Mouse (Mus musculus) hindbrain, embryonic 10.5 days (tissue): Measurements from ENCODE around the gene Ddx60. TPM values are rescaled to one million over a fixed set of nuclear protein-coding genes. Genes with fewer than 3 reads are reported as not detected.

Experiments used
- DNase-seq: peaks from one replicate; pipeline ENCODE4 v3.0.0-alpha.2; 2017; ENCODE audit warnings: low spot score
- H3K27ac ChIP-seq: fragments of 300-500 bp; sonication (generic); 2 replicates; pipeline ENCODE4 v1.5.1; 2016; ENCODE audit warnings: mild to moderate bottlenecking, moderate library complexity
- H3K27me3 ChIP-seq: fragments of 300-500 bp; sonication (generic); 2 replicates; pipeline ENCODE4 v1.6.1; 2016; ENCODE audit warnings: mild to moderate bottlenecking; ENCODE audit not compliant: poor library complexity, insufficient read depth, severe bottlenecking
- H3K36me3 ChIP-seq: fragments of 300-500 bp; sonication (generic); 2 replicates; pipeline ENCODE4 v1.6.1; 2016; ENCODE audit warnings: mild to moderate bottlenecking, moderate library complexity
- H3K4me1 ChIP-seq: fragments of 300-500 bp; sonication (generic); replicated peaks from 2 replicates; pipeline ENCODE4 v1.6.1; 2016; ENCODE audit warnings: mild to moderate bottlenecking
- H3K4me3 ChIP-seq: fragments of 300-500 bp; sonication (generic); 2 replicates; pipeline ENCODE4 v1.5.1; 2016; ENCODE audit warnings: mild to moderate bottlenecking, moderate library complexity
- H3K9me3 ChIP-seq: fragments of 300-500 bp; sonication (generic); 2 replicates; pipeline ENCODE4 v1.6.1; 2016; ENCODE audit warnings: mild to moderate bottlenecking, moderate library complexity
- WGBS: fragments of 180-500 bp; shearing (Covaris S2); methylation state at CpG from one replicate; pipeline ENCODE4 v1.1.7; 2016; 5-methylcytosine and 5-hydroxymethylcytosine counted together
- polyA plus RNA-seq: library from polyadenylated mRNA; unstranded; fragments of >200 nt; fragmentation: Nextera tagmentation; extraction: Ambion mirVana; gene quantifications from 2 replicates; pipeline ENCODE4 v1.2.1, GENCODE M21; 2016

Gene Ddx60
- polyA plus RNA-seq, 1 experiment from 2014 or later, result 0.12 TPM

DNA sequence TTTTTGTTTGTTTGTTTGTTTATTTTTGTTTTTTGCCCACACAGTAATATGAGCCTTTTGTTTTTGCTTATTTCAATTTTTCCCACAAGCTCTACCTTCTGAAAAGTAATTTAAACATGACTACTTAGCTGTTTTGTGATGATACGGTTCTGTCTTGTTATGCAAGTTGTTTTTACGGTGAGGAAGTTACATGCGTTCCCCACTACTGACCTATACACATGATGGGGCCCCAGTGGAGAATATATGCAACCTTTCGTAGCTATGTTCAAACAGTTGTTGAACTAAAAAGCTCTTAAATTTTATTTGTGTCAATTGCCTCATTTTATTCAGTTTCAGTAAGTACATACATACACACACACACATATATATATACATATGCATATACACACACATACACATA is 86.7 kb downstream of the Ddx60 start:
- H3K4me1 ChIP-seq, result no peaks in the 10 kb centered on the region
- no peaks in the 10 kb centered on the region for H3K36me3 ChIP-seq
- H3K27me3 ChIP-seq, result no peaks in the 10 kb centered on the region
- H3K9me3 ChIP-seq, result no peaks in the 10 kb centered on the region
- no peak overlapping the region for H3K27ac ChIP-seq
- no peak for DNase-seq
- WGBS, result 93% methylated on average over 4 of the region's 4 CpGs
- H3K4me3 ChIP-seq, result no peak overlapping the region

DNA sequence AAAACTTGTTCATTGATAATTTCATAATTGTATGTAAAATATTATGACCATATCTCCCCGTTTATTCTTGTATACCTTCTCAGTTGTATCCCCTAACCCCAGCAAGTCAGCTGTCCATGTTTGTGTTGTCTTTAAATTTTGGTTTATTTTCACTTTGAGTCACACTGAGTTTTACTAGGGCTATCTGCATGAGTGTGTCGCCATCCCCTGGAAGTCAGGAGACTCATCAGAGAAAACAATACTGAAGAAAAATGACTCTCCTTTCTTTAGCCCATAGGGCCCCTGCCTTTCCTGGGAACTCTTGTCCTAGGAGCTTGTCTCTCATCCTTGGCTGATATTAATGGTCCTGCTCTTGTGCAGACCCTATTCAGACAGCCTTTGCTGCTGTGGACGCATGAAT is 106.5 kb downstream of the Ddx60 start:
- Histone ChIP-seq H3K4me1 (no peaks in the 10 kb centered on the region), H3K27ac (no peak overlapping the region), H3K4me3 (no peak overlapping the region), H3K36me3 (no peaks in the 10 kb centered on the region), H3K27me3 (no peaks in the 10 kb centered on the region), H3K9me3 (no peaks in the 10 kb centered on the region)
- DNase-seq, result no peak
- 76% methylated on average over 3 of the region's 3 CpGs for whole genome bisulfite sequencing

DNA sequence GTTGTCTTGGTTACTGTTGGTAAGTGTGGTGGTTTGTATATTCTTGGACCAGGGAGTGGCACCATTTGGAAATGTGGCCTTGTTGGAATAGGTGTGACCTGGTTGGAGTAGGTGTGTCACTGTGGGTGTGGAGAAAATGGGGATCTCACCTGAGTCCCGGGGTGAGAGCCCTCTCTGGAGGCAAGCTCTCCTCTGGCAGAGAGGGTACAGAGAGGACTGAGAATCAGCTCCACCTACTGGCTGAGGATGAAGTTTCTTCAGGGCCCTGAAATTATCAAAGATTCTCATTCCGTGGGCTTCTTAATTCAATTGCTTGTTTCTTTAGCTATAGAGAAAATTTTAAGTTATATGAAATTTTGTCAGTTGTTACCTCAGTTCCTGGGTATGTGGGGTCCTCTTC is 118.9 kb downstream of the Ddx60 start:
- H3K36me3 ChIP-seq, result no peaks in the 10 kb centered on the region
- H3K27ac ChIP-seq, result no peak overlapping the region
- 57% methylated on average over 2 of the region's 2 CpGs for WGBS
- DNase-seq, result no peak
- no peaks in the 10 kb centered on the region for H3K27me3 ChIP-seq
- no peaks in the 10 kb centered on the region for H3K9me3 ChIP-seq
- H3K4me1 ChIP-seq, result no peaks in the 10 kb centered on the region
- H3K4me3 ChIP-seq, result no peak overlapping the region

DNA sequence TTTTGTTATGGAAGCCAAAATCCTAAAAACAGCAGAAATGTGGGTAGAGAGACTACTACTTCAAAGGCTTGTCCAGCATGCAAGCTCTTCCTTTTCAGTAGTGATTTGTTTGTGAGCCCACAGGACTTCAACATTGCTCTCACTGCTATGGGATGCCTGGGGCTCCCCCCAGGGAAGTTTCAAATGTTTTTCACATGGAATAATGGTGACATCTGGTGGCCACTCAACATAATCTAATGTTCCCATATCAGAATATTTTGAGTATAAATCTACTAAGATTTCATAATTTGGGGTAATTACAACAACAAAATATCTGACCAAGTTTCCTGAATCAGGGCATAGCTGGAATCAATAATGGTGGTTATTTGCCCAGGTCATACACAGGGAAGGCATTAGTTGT is 132.5 kb downstream of the Ddx60 start:
- Histone ChIP-seq H3K9me3 (no peaks in the 10 kb centered on the region), H3K27me3 (no peaks in the 10 kb centered on the region), H3K27ac (no peak overlapping the region), H3K36me3 (no peaks in the 10 kb centered on the region), H3K4me3 (no peak overlapping the region), H3K4me1 (no peaks in the 10 kb centered on the region)
- DNase-seq, result no peak

DNA sequence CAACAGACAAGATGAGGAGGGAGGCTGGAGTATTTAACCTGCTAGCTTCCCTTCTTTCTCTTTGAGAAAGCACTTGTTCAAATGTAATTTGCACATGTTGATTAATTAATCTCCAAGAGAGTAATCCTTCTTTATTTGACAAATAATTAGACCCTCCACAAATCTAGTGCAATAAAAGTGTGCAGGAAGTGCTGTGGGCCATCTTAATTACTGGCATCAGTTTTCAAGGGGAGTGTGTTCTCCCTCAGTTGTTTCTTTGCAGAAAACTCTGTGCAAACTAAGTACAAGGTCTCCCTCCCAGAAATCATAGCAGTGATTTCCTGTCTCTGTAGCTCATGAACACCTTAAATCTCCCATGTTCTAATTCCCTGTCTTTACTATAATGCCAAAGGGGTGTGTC is 140.4 kb downstream of the Ddx60 start:
- Histone ChIP-seq H3K9me3 (no peaks in the 10 kb centered on the region), H3K27me3 (no peaks in the 10 kb centered on the region), H3K36me3 (no peaks in the 10 kb centered on the region), H3K4me3 (no peak overlapping the region), H3K4me1 (no peaks in the 10 kb centered on the region), H3K27ac (no peak overlapping the region)
- no peak for DNase-seq

DNA sequence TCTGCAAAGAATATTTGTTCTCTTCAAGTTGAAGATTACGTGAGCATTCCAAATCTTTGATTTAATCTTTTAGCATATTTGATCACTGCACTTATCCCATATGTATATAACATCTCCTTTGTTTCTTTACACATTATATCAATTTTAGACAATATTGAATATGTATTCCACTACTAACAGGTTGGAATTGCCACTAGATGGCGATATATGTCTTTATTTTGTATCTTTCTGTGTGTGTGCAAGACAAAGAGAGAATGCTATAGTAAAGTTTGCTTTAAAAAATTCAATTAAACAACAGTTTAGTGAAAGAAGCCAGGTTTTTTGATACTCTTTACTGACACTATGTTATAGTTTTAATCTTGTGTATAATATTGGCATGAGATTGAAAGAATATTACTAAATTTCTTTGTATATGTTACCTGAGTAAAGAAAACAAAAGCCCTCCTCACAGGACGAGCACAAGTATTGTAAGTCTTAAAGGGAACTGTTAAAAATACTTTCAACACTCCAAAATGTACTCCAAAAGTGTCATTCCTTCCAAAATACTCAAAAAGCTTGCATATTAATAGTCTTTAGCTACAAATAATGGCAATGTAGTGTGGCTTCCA is 152.4 kb downstream of the Ddx60 start:
- DNase-seq, result no peak

DNA sequence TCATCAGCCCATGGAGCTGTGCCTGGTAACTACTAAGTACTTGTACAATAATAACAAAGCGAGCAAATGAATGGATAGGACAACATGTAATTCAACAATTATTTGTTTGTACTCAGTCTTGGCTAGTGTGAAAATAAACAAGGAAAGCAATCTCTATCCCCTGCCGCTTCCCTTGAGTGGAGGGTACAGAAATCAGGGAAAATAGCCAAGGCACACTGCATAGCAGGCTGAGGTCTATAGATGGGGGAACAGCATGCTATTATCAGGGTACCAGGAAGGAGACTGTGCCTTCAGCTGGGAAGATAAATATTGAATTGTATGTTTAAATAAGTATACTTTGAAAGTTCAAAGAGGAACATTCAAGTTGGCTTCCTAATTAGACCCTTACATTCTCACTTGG is 153.9 kb downstream of the Ddx60 start:
- WGBS, result 85% methylated on average over 2 of the region's 2 CpGs
- Histone ChIP-seq H3K4me3 (no peak overlapping the region), H3K9me3 (no peaks in the 10 kb centered on the region), H3K27ac (no peak overlapping the region), H3K4me1 (no peaks in the 10 kb centered on the region), H3K27me3 (no peaks in the 10 kb centered on the region), H3K36me3 (no peaks in the 10 kb centered on the region)
- no peak for DNase-seq

More for the DNA sequence above, 152.4 kb downstream of the Ddx60 start:
- Histone ChIP-seq H3K27ac (no peak overlapping the region), H3K36me3 (no peaks in the 10 kb centered on the region), H3K4me1 (no peaks in the 10 kb centered on the region), H3K9me3 (no peaks in the 10 kb centered on the region), H3K4me3 (no peak overlapping the region), H3K27me3 (no peaks in the 10 kb centered on the region)
- WGBS, result 48% methylated on average over 3 of the region's 3 CpGs

Other genes with a start within 250 kb of the Ddx60 start
- gene Palld, start 25.4 kb upstream of the Ddx60 start, polyA plus RNA-seq, result 52.4 and 53.2 TPM in 2 replicates
- gene Anxa10, start 195.1 kb downstream of the Ddx60 start, polyA plus RNA-seq, result not detected in 2 replicates